Mouse (Mus musculus): Measurements from ENCODE around the gene Acaa1a.

The Acaa1a gene

DNA sequence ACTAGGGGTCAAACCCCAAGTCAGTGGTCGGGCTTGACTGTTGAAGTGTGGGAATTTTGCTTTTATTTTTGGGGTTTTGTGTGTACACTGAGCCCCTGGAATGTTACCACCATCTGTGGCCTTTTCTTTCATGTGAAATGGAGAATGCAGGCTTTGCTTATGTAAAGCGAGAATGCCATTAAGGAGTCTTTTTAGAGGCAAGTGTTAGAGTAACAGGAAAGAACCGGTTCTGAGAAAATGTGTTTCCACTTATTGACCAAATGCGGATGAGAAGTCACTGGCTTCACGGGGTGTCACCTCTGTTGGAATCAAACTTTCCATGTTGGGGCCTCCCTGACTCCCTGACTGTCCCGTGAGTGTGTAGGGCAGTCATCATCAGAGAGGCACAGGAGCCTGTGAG, 36.1 kb downstream of the Acaa1a start:
- intact Hi-C loops (cut with DNase I), result no loop called here

DNA sequence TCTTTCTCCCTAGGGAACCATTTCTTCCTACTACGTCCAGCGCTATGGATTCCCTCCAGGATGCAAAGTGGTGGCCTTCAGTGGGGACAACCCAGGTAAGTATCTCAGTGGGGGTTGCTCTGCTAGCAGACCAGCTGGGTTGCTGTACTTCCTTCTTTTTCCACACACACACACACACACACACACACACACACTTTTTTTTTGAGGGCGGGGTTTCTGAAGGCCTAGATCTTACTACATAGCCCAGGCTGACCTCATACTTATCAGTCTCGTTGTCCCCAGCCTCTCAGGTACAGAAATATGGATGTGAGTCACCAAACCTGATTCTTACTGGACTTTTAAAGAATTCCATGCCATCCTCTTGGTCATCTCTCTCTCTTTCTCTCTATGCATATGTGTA, 38.8 kb downstream of the Acaa1a start:
- intact Hi-C loops (cut with DNase I), result no loop called here

DNA sequence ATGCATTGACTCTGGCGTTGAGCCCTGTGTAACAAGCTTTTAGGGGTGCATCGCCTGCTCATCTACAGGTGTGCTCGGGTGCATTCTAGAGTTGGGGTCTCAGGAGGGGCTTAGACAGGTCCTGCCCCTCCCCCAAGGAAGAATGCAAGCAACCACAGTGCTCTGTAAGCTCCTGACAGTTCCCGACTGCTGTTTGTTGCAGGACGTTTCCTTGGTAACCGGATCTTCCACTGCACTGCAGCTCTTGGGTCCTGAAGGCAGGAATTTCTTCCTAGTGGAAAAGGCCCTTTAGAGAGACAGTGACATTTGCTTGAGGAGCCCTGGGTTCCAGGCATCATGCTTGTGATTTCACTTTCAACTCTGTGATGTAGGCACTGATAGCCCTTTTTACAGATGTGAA, 43.1 kb downstream of the Acaa1a start:
- intact Hi-C loops (cut with DNase I), result no loop called here

DNA sequence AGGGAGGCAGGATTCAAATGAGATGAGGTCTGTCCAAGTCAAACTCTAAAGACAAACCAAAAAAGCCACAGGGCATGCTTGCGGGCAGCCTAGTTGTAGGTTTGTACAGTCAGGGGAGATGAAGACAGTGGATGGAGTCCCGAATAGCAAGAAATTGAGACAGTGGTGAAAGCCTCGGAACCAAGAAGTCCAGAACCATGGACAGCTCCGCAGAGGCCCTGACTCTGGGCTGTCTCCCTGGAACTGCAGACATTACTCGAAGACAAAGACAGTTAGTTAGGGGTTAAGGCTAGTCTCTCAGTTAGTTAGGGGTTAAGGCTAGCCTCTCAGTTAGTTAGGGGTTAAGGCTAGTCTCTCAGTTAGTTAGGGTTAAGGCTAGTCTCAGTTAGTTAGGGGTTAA, 49.5 kb downstream of the Acaa1a start:
- intact Hi-C loops (cut with DNase I), result no loop called here

DNA sequence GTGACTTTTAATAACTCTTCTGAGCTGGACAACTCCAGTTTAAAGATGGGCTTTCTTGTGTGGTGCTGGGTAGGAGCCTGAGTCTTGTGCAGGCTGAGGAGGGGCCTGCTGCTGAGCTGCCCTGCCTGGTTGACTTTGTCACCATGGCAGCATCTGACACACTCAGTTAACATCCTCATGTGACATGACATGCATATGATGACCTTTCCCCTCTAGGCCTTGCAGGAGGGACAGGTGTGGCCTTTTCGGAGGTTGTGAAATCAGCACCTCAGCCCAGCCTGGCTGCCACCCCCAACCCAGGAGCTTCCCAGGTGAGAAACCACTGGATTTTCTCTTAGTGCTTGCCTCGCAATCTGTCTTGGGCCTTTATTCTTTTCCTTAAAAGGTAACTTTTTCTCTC, 50.7 kb downstream of the Acaa1a start:
- intact Hi-C loops (cut with DNase I), result no loop called here

DNA sequence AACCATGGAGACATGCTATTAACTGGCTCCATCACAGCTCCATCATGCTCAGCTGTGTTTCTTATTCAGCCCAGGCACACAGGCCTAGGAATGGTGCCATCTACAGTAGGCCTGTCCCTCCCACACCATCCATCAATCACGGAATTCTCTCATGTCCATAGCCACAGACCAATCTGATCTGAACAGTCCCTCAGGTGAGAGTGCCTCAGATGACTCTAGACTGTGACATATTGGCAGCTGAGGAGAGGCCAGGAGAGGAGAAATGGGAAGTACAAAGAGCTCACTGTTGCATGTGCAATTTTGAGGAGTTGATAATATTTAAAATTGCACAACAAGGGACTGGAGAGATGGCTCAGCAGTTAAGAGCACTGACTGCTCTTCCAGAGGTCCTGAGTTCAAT, 55.3 kb downstream of the Acaa1a start:
- intact Hi-C loops (cut with DNase I), result no loop called here

Measured in adrenal gland (tissue).